8 mouse cellular contexts compared by ENCODE assay signal in genomic region chr7:128610897-128611798, GRCm38 (mm10). TPM values are rescaled to one million over a fixed set of nuclear protein-coding genes. Genes with fewer than 3 reads are reported as not detected.
A peak's percentile ranks its signal among the peaks of the same experiment; 100 is the strongest.
DNase-seq lines count a peak whose midpoint lies in the region; ATAC-seq and TF ChIP-seq lines count a peak whose summit lies in the region.

Gene Inpp5f (plus strand): TSS chr7:128611328.

- H3K4me1 ChIP-seq in heart, embryonic 12.5 days (replicated peaks), result peaks cover 13% of the 10 kb centered on the region
- H3K4me1 ChIP-seq in kidney, postnatal 0 days (replicated peaks; ENCODE audit: insufficient read depth, low read length), result 0 out of 2 replicates have a peak, but pooled peaks cover 5% of the 10 kb centered on the region
- peaks cover 8% of the 10 kb centered on the region for H3K4me1 ChIP-seq in liver, embryonic 11.5 days (replicated peaks; ENCODE audit: control insufficient read depth, insufficient read depth, low read length)
- H3K4me1 ChIP-seq in stomach, embryonic 14.5 days (ENCODE audit: control insufficient read depth, insufficient read depth, low read length), result peaks cover 6% of the 10 kb centered on the region; the same call in 1 of the 2 replicates

- H3K9me3 ChIP-seq in heart, embryonic 12.5 days (replicated peaks), result no peaks in the 10 kb centered on the region; the same call in 1 of the 2 replicates
- H3K9me3 ChIP-seq in kidney, postnatal 0 days (replicated peaks; ENCODE audit: low read length), result no peaks in the 10 kb centered on the region
- H3K9me3 ChIP-seq in liver, embryonic 11.5 days (ENCODE audit: control insufficient read depth, low read length), result peaks cover 2% of the 10 kb centered on the region; the same call in 1 of the 2 replicates
- no peaks in the 10 kb centered on the region for H3K9me3 ChIP-seq in stomach, embryonic 14.5 days (ENCODE audit: control insufficient read depth, low read depth, low read length)

- peak within 1 kb of the TSS; percentile 82 for H3K9ac ChIP-seq in heart, embryonic 12.5 days
- H3K9ac ChIP-seq in kidney, postnatal 0 days (ENCODE audit: low read depth, low read length), result peak within 1 kb of the TSS; percentile 87
- peak within 1 kb of the TSS; percentile 74 for H3K9ac ChIP-seq in liver, embryonic 11.5 days (ENCODE audit: low read depth, low read length)
- peak within 1 kb of the TSS; percentile 82 for H3K9ac ChIP-seq in stomach, embryonic 14.5 days (replicated peaks; ENCODE audit: low read depth, low read length)

- peak within 1 kb of the TSS; percentile 91 for H3K4me2 ChIP-seq in heart, embryonic 12.5 days
- H3K4me2 ChIP-seq in kidney, postnatal 0 days (ENCODE audit: low read length), result peak within 1 kb of the TSS; percentile 85
- peak within 1 kb of the TSS; percentile 83 for H3K4me2 ChIP-seq in liver, embryonic 11.5 days
- H3K4me2 ChIP-seq in stomach, embryonic 14.5 days (replicated peaks; ENCODE audit: low read depth, low read length), result peak within 1 kb of the TSS; percentile 82

- WGBS in heart, embryonic 12.5 days, result 4% methylated on average over 62 of the region's 68 CpGs
- WGBS in kidney, postnatal 0 days, result 2% methylated on average over 58 of the region's 68 CpGs
- WGBS in liver, embryonic 11.5 days, result 2% methylated on average over 68 of the region's 68 CpGs
- WGBS in stomach, embryonic 14.5 days, result under 1% methylated on average over 65 of the region's 68 CpGs

- H3K27me3 ChIP-seq in heart, embryonic 12.5 days (replicated peaks), result no peaks in the 10 kb centered on the region
- no peaks in the 10 kb centered on the region for H3K27me3 ChIP-seq in kidney, postnatal 0 days (ENCODE audit: insufficient read depth, low read length)
- no peaks in the 10 kb centered on the region for H3K27me3 ChIP-seq in liver, embryonic 11.5 days (replicated peaks; ENCODE audit: control insufficient read depth, insufficient read depth, low read length)
- H3K27me3 ChIP-seq in stomach, embryonic 14.5 days (ENCODE audit: control insufficient read depth, insufficient read depth, low read length), result no peaks in the 10 kb centered on the region

- H3K36me3 ChIP-seq in heart, embryonic 12.5 days, result no peaks in the 10 kb centered on the region
- no peaks in the 10 kb centered on the region for H3K36me3 ChIP-seq in kidney, postnatal 0 days (ENCODE audit: insufficient read depth, low read length)
- no peaks in the 10 kb centered on the region for H3K36me3 ChIP-seq in liver, embryonic 11.5 days (ENCODE audit: control insufficient read depth, insufficient read depth, low read length)
- H3K36me3 ChIP-seq in stomach, embryonic 14.5 days (ENCODE audit: control insufficient read depth, insufficient read depth, low read length), result no peaks in the 10 kb centered on the region

- ATAC-seq in erythroid progenitor cell, adult 5-6 weeks (replicated peaks; ENCODE audit: low FRiP score, poor library complexity, severe bottlenecking), result peak; percentile 98
- ATAC-seq in heart, embryonic 12.5 days (ENCODE audit: insufficient number of reproducible peaks, low FRiP score), result peak; percentile 99
- ATAC-seq in kidney, postnatal 0 days (replicated peaks; ENCODE audit: low FRiP score, low read depth), result peak; percentile 98
- peak; percentile 98 for ATAC-seq in liver, embryonic 11.5 days (replicated peaks; ENCODE audit: low FRiP score)
- ATAC-seq in stomach, embryonic 14.5 days (ENCODE audit: insufficient number of reproducible peaks, insufficient read depth, low FRiP score, low read depth), result peak; percentile 99

- H3K27ac ChIP-seq in heart, embryonic 12.5 days (ENCODE audit: poor library complexity, severe bottlenecking), result peak within 1 kb of the TSS; percentile 69
- peak within 1 kb of the TSS; percentile 91 for H3K27ac ChIP-seq in kidney, postnatal 0 days
- peak within 1 kb of the TSS; percentile 67 for H3K27ac ChIP-seq in liver, embryonic 11.5 days (ENCODE audit: low read depth, low read length)
- H3K27ac ChIP-seq in stomach, embryonic 14.5 days (ENCODE audit: low read length), result peak within 1 kb of the TSS; percentile 85

- H3K4me3 ChIP-seq in heart, embryonic 12.5 days, result peak within 1 kb of the TSS; percentile 71
- peak within 1 kb of the TSS; percentile 74 for H3K4me3 ChIP-seq in kidney, postnatal 0 days (replicated peaks; ENCODE audit: low read depth, low read length)
- H3K4me3 ChIP-seq in liver, embryonic 11.5 days (ENCODE audit: low read depth, low read length), result peak within 1 kb of the TSS; percentile 77
- H3K4me3 ChIP-seq in stomach, embryonic 14.5 days (ENCODE audit: low read depth, low read length), result peak within 1 kb of the TSS; percentile 75

- peak; percentile 32 for TF ChIP-seq CTCF in kidney, postnatal 0 days (IDR thresholded peaks at IDR 0.05; ENCODE audit: low read depth)

- DNase-seq in CD4-positive helper T cell, adult 2 months (ENCODE audit: low read depth, low spot score), result peak; percentile 98
- peak; percentile 96 for DNase-seq in brain, embryonic 18.5 days (ENCODE audit: low read depth, low spot score)
- peak; percentile 100 for DNase-seq in kidney, postnatal 0 days (ENCODE audit: low spot score)
- peak; percentile 96 for DNase-seq in liver, embryonic 11.5 days (ENCODE audit: low spot score)
- DNase-seq in naive thymus-derived CD4-positive, alpha-beta T cell, adult 2 months (ENCODE audit: low read depth), result peak; percentile 100

RNA-seq across cellular contexts. Expression of gene Inpp5f, which starts in this region (rescaled TPM):
- 1.8 and 3.8 TPM in 2 replicates for total RNA-seq in erythroid progenitor cell, adult 5-6 weeks (2015; ENCODE audit: low replicate concordance)
- 1.0 and 2.2 TPM in 2 replicates for total RNA-seq in erythroid progenitor cell, adult 5-6 weeks (2017; ENCODE audit: low replicate concordance)
- polyA plus RNA-seq in heart, embryonic 12.5 days (2016; fragmentation: Nextera tagmentation; extraction: Ambion mirVana), result 12.1 and 13.8 TPM in 2 replicates
- 22.0 and 23.8 TPM in 2 replicates for polyA plus RNA-seq in kidney, postnatal 0 days (2015; fragmentation: Nextera tagmentation; extraction: Ambion mirVana)
- 20.0 and 22.7 TPM in 2 replicates for polyA plus RNA-seq in liver, embryonic 11.5 days (2014; fragmentation: Nextera tagmentation; extraction: Ambion mirVana)
- 33.9 and 38.6 TPM in 2 replicates for polyA plus RNA-seq in stomach, embryonic 14.5 days (2014; fragmentation: Nextera tagmentation; extraction: Ambion mirVana)

Comparison
In these comparisons a context has a peak if more than half of its experiments do, and no peak if none do; other contexts are left out.
1. Peak in every context shown above with its lines: DNase-seq, ATAC-seq, H3K4me3 ChIP-seq and H3K27ac ChIP-seq.